Mouse (Mus musculus) kidney, adult 2 months (tissue): Measurements from ENCODE around the gene Pip4k2c. TPM values are rescaled to one million over a fixed set of nuclear protein-coding genes. Genes with fewer than 3 reads are reported as not detected.
"Not testable (repeated sequence)": the region's sequence is repeated elsewhere in the genome, so short reads cannot be mapped to it uniquely, and the experiment has no call there.

ENCODE experiments used
- DNase-seq: peaks from one replicate; pipeline ENCODE4 v3.0.0; 2021
- H3K27ac ChIP-seq: fragments of 200-500 bp; 2 replicates; pipeline ENCODE4 v1.5.1; 2012; ENCODE audit warnings: low read depth, low read length, control low read depth, inconsistent platforms; ENCODE audit not compliant: insufficient read depth
- H3K27me3 ChIP-seq: fragments of 200-500 bp; replicated peaks from 2 replicates; pipeline ENCODE4 v1.6.1; 2012; ENCODE audit warnings: mild to moderate bottlenecking, moderate library complexity, low read length, inconsistent platforms; ENCODE audit not compliant: control insufficient read depth, insufficient read depth
- H3K36me3 ChIP-seq: fragments of 200-500 bp; 2 replicates; pipeline ENCODE4 v1.6.1; 2012; ENCODE audit warnings: mild to moderate bottlenecking, moderate library complexity, low read length, inconsistent platforms; ENCODE audit not compliant: control insufficient read depth, insufficient read depth
- H3K4me1 ChIP-seq: fragments of 200-500 bp; 2 replicates; pipeline ENCODE4 v1.6.1; 2011; ENCODE audit warnings: low read length; ENCODE audit not compliant: control insufficient read depth, insufficient read depth
- H3K4me3 ChIP-seq: fragments of 200-500 bp; 2 replicates; pipeline ENCODE4 v1.5.1; 2011; ENCODE audit warnings: mild to moderate bottlenecking, low read depth, low read length, control low read depth; ENCODE audit not compliant: insufficient read depth
- CTCF ChIP-seq: fragments of 200-500 bp; conservative IDR thresholded peaks from 2 replicates; pipeline ENCODE4 v1.5.1; 2011; ENCODE audit warnings: low read depth, mild to moderate bottlenecking, control low read depth, low read length, moderate library complexity, mixed read lengths; ENCODE audit not compliant: insufficient read depth, insufficient read length
- POLR2A ChIP-seq: fragments of 200-500 bp; IDR thresholded peaks from one replicate; pipeline ENCODE4 v1.6.1; 2011; ENCODE audit warnings: low read depth, low read length, control low read depth
- WGBS: fragments of 180-500 bp; shearing (Covaris S2); methylation state at CpG from one replicate; pipeline ENCODE4 v1.1.7; 2018; 5-methylcytosine and 5-hydroxymethylcytosine counted together
- polyA plus RNA-seq: library from polyadenylated mRNA; depleted of rRNA; stranded (reverse); fragments of >200 nt; gene quantifications from 2 replicates; pipeline ENCODE4 v1.2.3, GENCODE M21; 2012; rRNA removed

Pip4k2c gene
- polyA plus RNA-seq, 1 experiment, result 116 TPM

GRCm38 (mm10) chr10:127156089-127156488, 55.3 kb downstream of the Pip4k2c start:
- Histone ChIP-seq H3K36me3 (no peaks in the 10 kb centered on the region), H3K4me3 (no peak overlapping the region), H3K27me3 (no peaks in the 10 kb centered on the region), H3K4me1 (peaks cover 12% of the 10 kb centered on the region; the same call in 1 of the 2 replicates), H3K27ac (no peak overlapping the region)
- no peak for DNase-seq
- 48% methylated on average over 1 of the region's 1 CpGs for WGBS
- TF ChIP-seq POLR2A, result no peak
- no peak for TF ChIP-seq CTCF

GRCm38 (mm10) chr10:127154652-127155051, 56.7 kb downstream of the Pip4k2c start:
- WGBS, result 32% methylated on average over 5 of the region's 5 CpGs
- Histone ChIP-seq H3K4me1 (peaks cover 21% of the 10 kb centered on the region; the same call in 1 of the 2 replicates), H3K36me3 (no peaks in the 10 kb centered on the region), H3K27ac (peak overlapping the region; percentile 56; the same call in 1 of the 2 replicates), H3K27me3 (no peaks in the 10 kb centered on the region), H3K4me3 (no peak overlapping the region)
- TF ChIP-seq POLR2A (no peak), CTCF (no peak)
- DNase-seq, result peak; percentile 49

- peak; percentile 74 for DNase-seq
- H3K27me3 ChIP-seq, result no peaks in the 10 kb centered on the region
- WGBS, result 42% methylated on average over 2 of the region's 2 CpGs
These were observed 57.1 kb downstream of the Pip4k2c start for GRCm38 (mm10) chr10:127154241-127154640.

GRCm38 (mm10) chr10:127153323-127153722, 58.1 kb downstream of the Pip4k2c start:
- no peak for TF ChIP-seq CTCF
- no peak for TF ChIP-seq POLR2A
- H3K4me3 ChIP-seq, result no peak overlapping the region
- H3K27ac ChIP-seq, result no peak overlapping the region
- peaks cover 21% of the 10 kb centered on the region; the same call in 1 of the 2 replicates for H3K4me1 ChIP-seq
- DNase-seq, result no peak
- WGBS, result 93% methylated on average over 7 of the region's 7 CpGs
- H3K36me3 ChIP-seq, result no peaks in the 10 kb centered on the region
- no peaks in the 10 kb centered on the region for H3K27me3 ChIP-seq

More at GRCm38 (mm10) chr10:127154241-127154640, 57.1 kb downstream of the Pip4k2c start:
- no peak overlapping the region for H3K4me3 ChIP-seq
- H3K27ac ChIP-seq, result peak overlapping the region; percentile 56; the same call in 1 of the 2 replicates
- H3K4me1 ChIP-seq, result peaks cover 21% of the 10 kb centered on the region; the same call in 1 of the 2 replicates
- H3K36me3 ChIP-seq, result no peaks in the 10 kb centered on the region
- no peak for TF ChIP-seq CTCF
- no peak for TF ChIP-seq POLR2A

- H3K4me3 ChIP-seq, DNase-seq, H3K36me3 ChIP-seq, H3K27me3 ChIP-seq, H3K27ac ChIP-seq: not testable (repeated sequence)
- WGBS, result 80% methylated on average over 10 of the region's 10 CpGs
- peaks cover 24% of the 10 kb centered on the region; the same call in 1 of the 2 replicates for H3K4me1 ChIP-seq
These were observed 58.8 kb downstream of the Pip4k2c start for GRCm38 (mm10) chr10:127152556-127152955.

- not testable (repeated sequence) for H3K27ac ChIP-seq
- WGBS, result 86% methylated on average over 3 of the region's 3 CpGs
These were observed 60.2 kb downstream of the Pip4k2c start for GRCm38 (mm10) chr10:127151233-127151632.

GRCm38 (mm10) chr10:127150471-127150872, 60.9 kb downstream of the Pip4k2c start:
- 29% methylated on average over 4 of the region's 4 CpGs for WGBS
- Histone ChIP-seq H3K4me3 (no peak overlapping the region), H3K27me3 (no peaks in the 10 kb centered on the region), H3K36me3 (no peaks in the 10 kb centered on the region), H3K4me1 (peaks cover 17% of the 10 kb centered on the region; the same call in 1 of the 2 replicates), H3K27ac (peak overlapping the region; percentile 65)
- peak; percentile 89 for DNase-seq
- TF ChIP-seq POLR2A, result no peak
- no peak for TF ChIP-seq CTCF

More at GRCm38 (mm10) chr10:127151233-127151632, 60.2 kb downstream of the Pip4k2c start:
- H3K4me1 ChIP-seq, result peaks cover 22% of the 10 kb centered on the region; the same call in 1 of the 2 replicates
- not testable (repeated sequence) for H3K4me3 ChIP-seq, DNase-seq, H3K36me3 ChIP-seq, H3K27me3 ChIP-seq

GRCm38 (mm10) chr10:127147135-127147534, 64.2 kb downstream of the Pip4k2c start:
- no peaks in the 10 kb centered on the region for H3K27me3 ChIP-seq
- 29% methylated on average over 6 of the region's 6 CpGs for WGBS
- no peak for TF ChIP-seq CTCF
- TF ChIP-seq POLR2A, result no peak
- peaks cover 12% of the 10 kb centered on the region; the same call in 1 of the 2 replicates for H3K4me1 ChIP-seq
- peak; percentile 62 for DNase-seq
- H3K4me3 ChIP-seq, result no peak overlapping the region
- no peaks in the 10 kb centered on the region for H3K36me3 ChIP-seq
- H3K27ac ChIP-seq, result peak overlapping the region; percentile 62

Other genes with a start within 250 kb of the Pip4k2c start
- 118 and 126 TPM in 2 replicates for gene Ctdsp2, start 232.9 kb downstream of the Pip4k2c start, polyA plus RNA-seq
- 0.14 and 0.19 TPM in 2 replicates for gene Avil, start 210.9 kb downstream of the Pip4k2c start, polyA plus RNA-seq
- 54.0 and 58.1 TPM in 2 replicates for gene Tsfm, start 180.7 kb downstream of the Pip4k2c start, polyA plus RNA-seq
- 24.5 and 27.5 TPM in 2 replicates for gene Mettl1, start 170.2 kb downstream of the Pip4k2c start, polyA plus RNA-seq
- 2.4 and 3.1 TPM in 2 replicates for gene Eef1akmt3, start 170.1 kb downstream of the Pip4k2c start, polyA plus RNA-seq
- gene Cyp27b1, start 163.3 kb downstream of the Pip4k2c start, polyA plus RNA-seq, result 13.5 and 14.3 TPM in 2 replicates
- 13.1 and 15.3 TPM in 2 replicates for gene March9, start 151.4 kb downstream of the Pip4k2c start, polyA plus RNA-seq
- gene Cdk4, start 148.1 kb downstream of the Pip4k2c start, polyA plus RNA-seq, result 195 and 216 TPM in 2 replicates
- gene Tspan31, start 141.3 kb downstream of the Pip4k2c start, polyA plus RNA-seq, result 102 and 117 TPM in 2 replicates
- gene Agap2, start 136.3 kb downstream of the Pip4k2c start, polyA plus RNA-seq, result 1.3 and 2.2 TPM in 2 replicates
- 108 and 114 TPM in 2 replicates for gene Os9, start 90.5 kb downstream of the Pip4k2c start, polyA plus RNA-seq
- 15.4 and 27.5 TPM in 2 replicates for gene B4galnt1, start 46.4 kb downstream of the Pip4k2c start, polyA plus RNA-seq
- gene Slc26a10, start 30.9 kb downstream of the Pip4k2c start, polyA plus RNA-seq, result 6.6 and 8.1 TPM in 2 replicates
- gene Arhgef25, start 21.5 kb downstream of the Pip4k2c start, polyA plus RNA-seq, result 9.2 and 11.9 TPM in 2 replicates
- 101 and 132 TPM in 2 replicates for gene Dtx3, start 15.9 kb downstream of the Pip4k2c start, polyA plus RNA-seq
- 3.7 and 6.7 TPM in 2 replicates for gene Kif5a, start 51.8 kb upstream of the Pip4k2c start, polyA plus RNA-seq
- 181 and 184 TPM in 2 replicates for gene Dctn2, start 54.8 kb upstream of the Pip4k2c start, polyA plus RNA-seq
- 24.6 and 26.8 TPM in 2 replicates for gene Mbd6, start 77.4 kb upstream of the Pip4k2c start, polyA plus RNA-seq
- 44.4 and 48.3 TPM in 2 replicates for gene Mars, start 100.2 kb upstream of the Pip4k2c start, polyA plus RNA-seq
- gene Arhgap9, start 110.4 kb upstream of the Pip4k2c start, polyA plus RNA-seq, result 2.7 and 6.0 TPM in 2 replicates
- gene Gli1, start 130.4 kb upstream of the Pip4k2c start, polyA plus RNA-seq, result 1.7 and 3.0 TPM in 2 replicates
- not detected in 2 replicates for gene Inhbe, start 142.8 kb upstream of the Pip4k2c start, polyA plus RNA-seq
- 0.12 TPM in 1 of 2 replicates, not detected in the other for gene Inhbc, start 158.8 kb upstream of the Pip4k2c start, polyA plus RNA-seq
- 93.8 and 101 TPM in 2 replicates for gene R3hdm2, start 168.7 kb upstream of the Pip4k2c start, polyA plus RNA-seq